Mouse (Mus musculus) ovary, adult 18-20 months (tissue): ENCODE measurements around the gene Ppara.

Experiments
- DNase-seq: peaks from one replicate; pipeline ENCODE4 v3.0.0; 2022; ENCODE audit warnings: low spot score, mixed read lengths

Ppara gene

DNA sequence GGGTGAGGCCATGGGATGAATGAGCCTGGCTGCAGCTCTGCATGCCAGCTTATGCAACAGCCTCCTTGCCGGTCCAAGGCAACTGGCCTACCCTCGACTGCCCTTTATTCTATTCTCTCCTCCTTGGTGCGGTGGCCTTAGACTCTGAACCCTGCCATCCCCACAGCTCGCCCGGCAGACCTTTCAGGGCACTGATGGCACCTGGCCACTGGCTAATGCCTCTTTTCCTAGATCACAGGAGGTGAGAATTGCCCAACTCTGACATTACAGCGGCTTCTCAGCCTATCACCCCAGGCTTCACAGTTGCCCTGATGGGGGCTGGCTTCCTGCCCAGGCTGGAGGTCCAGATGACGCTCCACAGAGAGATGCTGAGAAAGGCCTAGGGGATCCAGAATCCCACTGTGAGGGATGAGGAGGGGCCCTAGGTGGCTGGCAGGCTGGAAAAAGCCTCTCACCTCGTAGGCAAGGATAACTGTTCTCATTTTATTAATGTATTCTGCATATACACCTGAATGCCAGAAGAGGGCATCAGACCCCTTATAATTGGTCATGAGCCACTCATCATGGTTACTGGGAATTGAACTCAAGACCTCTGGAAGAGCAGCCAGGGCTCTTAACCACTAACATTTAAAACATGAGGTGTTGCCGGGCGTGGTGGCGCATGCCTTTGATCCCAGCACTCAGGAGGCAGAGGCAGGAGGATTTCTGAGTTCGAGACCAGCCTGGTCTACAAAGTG is 117.0 kb downstream of the Ppara start:
- DNase-seq: no peak
